Mouse (Mus musculus) kidney, embryonic 16.5 days (tissue): Measurements from ENCODE around the gene Secisbp2. TPM values are rescaled to one million over a fixed set of nuclear protein-coding genes. Genes with fewer than 3 reads are reported as not detected.
"Not testable (repeated sequence)": the region's sequence is repeated elsewhere in the genome, so short reads cannot be mapped to it uniquely, and the experiment has no call there.

Experiments used
- ATAC-seq: fragments of 200-750 bp; cut with Nextera tagmentation; 2 replicates; pipeline ENCODE4 v1.8.0; 2017; ENCODE audit warnings: moderate TSS enrichment; ENCODE audit not compliant: low FRiP score, low TSS enrichment
- H3K27ac ChIP-seq: fragments of 300-500 bp; sonication (generic); 2 replicates; pipeline ENCODE4 v1.5.1; 2014; ENCODE audit warnings: low read length
- H3K27me3 ChIP-seq: fragments of 300-500 bp; sonication (generic); 2 replicates; pipeline ENCODE4 v1.6.1; 2014; ENCODE audit warnings: low read length, control low read depth, mixed read lengths; ENCODE audit not compliant: insufficient read depth
- H3K36me3 ChIP-seq: fragments of 300-500 bp; sonication (generic); 2 replicates; pipeline ENCODE4 v1.6.1; 2014; ENCODE audit warnings: low read length, control low read depth, mixed read lengths; ENCODE audit not compliant: insufficient read depth
- H3K4me1 ChIP-seq: fragments of 300-500 bp; sonication (generic); 2 replicates; pipeline ENCODE4 v1.6.1; 2014; ENCODE audit warnings: low read length, control low read depth, mixed read lengths; ENCODE audit not compliant: insufficient read depth
- H3K4me2 ChIP-seq: fragments of 300-500 bp; sonication (generic); replicated peaks from 2 replicates; pipeline ENCODE4 v1.6.1; 2014; ENCODE audit warnings: low read depth, low read length
- H3K4me3 ChIP-seq: fragments of 300-500 bp; sonication (generic); 2 replicates; pipeline ENCODE4 v1.5.1; 2014; ENCODE audit warnings: mild to moderate bottlenecking, low read length
- H3K9ac ChIP-seq: fragments of 300-500 bp; sonication (generic); replicated peaks from 2 replicates; pipeline ENCODE4 v1.6.1; 2014; ENCODE audit warnings: low read length
- H3K9me3 ChIP-seq: fragments of 300-500 bp; sonication (generic); 2 replicates; pipeline ENCODE4 v1.6.1; 2016; ENCODE audit warnings: low read length, control low read depth
- WGBS: fragments of 180-500 bp; shearing (Covaris S2); extraction: QIAGEN DNeasy Blood & Tissue Kit; methylation state at CpG from one replicate; pipeline ENCODE4 v1.1.7; 2014; 5-methylcytosine and 5-hydroxymethylcytosine counted together
- polyA plus RNA-seq: library from polyadenylated mRNA; unstranded; fragments of >200 nt; fragmentation: Nextera tagmentation; extraction: Ambion mirVana; gene quantifications from 2 replicates; pipeline ENCODE4 v1.2.1, GENCODE M21; 2015

Gene Secisbp2
- polyA plus RNA-seq, 1 experiment from 2014 or later, result 32.9 TPM

- H3K9me3 ChIP-seq, result no peaks in the 10 kb centered on the region
- no peak overlapping the region for H3K4me3 ChIP-seq
- H3K27ac ChIP-seq, result no peak overlapping the region
- H3K36me3 ChIP-seq, result no peaks in the 10 kb centered on the region
- H3K4me1 ChIP-seq, result peaks cover 9% of the 10 kb centered on the region; the same call in 1 of the 2 replicates
- no peak overlapping the region for H3K4me2 ChIP-seq
- H3K27me3 ChIP-seq, result no peaks in the 10 kb centered on the region
- no peak overlapping the region for H3K9ac ChIP-seq
- WGBS, result 46% methylated on average over 1 of the region's 1 CpGs
- no peak for ATAC-seq
Measured at GRCm38 (mm10) chr13:51617306-51617705, 34.2 kb upstream of the Secisbp2 start.

- 0 out of 2 replicates have a peak overlapping the region, but pooled peaks have one; percentile 4 for H3K9ac ChIP-seq
- ATAC-seq, result peak; percentile 51; the same call in 1 of the 2 replicates
- no peak overlapping the region for H3K4me2 ChIP-seq
- H3K4me1 ChIP-seq, result peaks cover 9% of the 10 kb centered on the region; the same call in 1 of the 2 replicates
- H3K27ac ChIP-seq, result no peak overlapping the region
- no peaks in the 10 kb centered on the region for H3K9me3 ChIP-seq
- no peak overlapping the region for H3K4me3 ChIP-seq
- WGBS, result 17% methylated on average over 6 of the region's 6 CpGs
- H3K27me3 ChIP-seq, result no peaks in the 10 kb centered on the region
- no peaks in the 10 kb centered on the region for H3K36me3 ChIP-seq
Measured at GRCm38 (mm10) chr13:51617861-51618260, 33.6 kb upstream of the Secisbp2 start.

- Histone ChIP-seq H3K4me2 (no peak overlapping the region), H3K9ac (no peak overlapping the region), H3K27ac (no peak overlapping the region), H3K27me3 (no peaks in the 10 kb centered on the region), H3K4me1 (peaks cover 9% of the 10 kb centered on the region; the same call in 1 of the 2 replicates), H3K9me3 (no peaks in the 10 kb centered on the region), H3K4me3 (no peak overlapping the region), H3K36me3 (no peaks in the 10 kb centered on the region)
- no peak for ATAC-seq
- 26% methylated on average over 9 of the region's 9 CpGs for WGBS
Measured at GRCm38 (mm10) chr13:51618602-51619001, 32.9 kb upstream of the Secisbp2 start.

- Histone ChIP-seq H3K4me3 (no peak overlapping the region), H3K36me3 (no peaks in the 10 kb centered on the region), H3K9me3 (no peaks in the 10 kb centered on the region), H3K27ac (no peak overlapping the region), H3K4me2 (no peak overlapping the region), H3K9ac (no peak overlapping the region), H3K27me3 (no peaks in the 10 kb centered on the region), H3K4me1 (peaks cover 7% of the 10 kb centered on the region; the same call in 1 of the 2 replicates)
- ATAC-seq, result no peak
- 95% methylated on average over 5 of the region's 5 CpGs for WGBS
Measured at GRCm38 (mm10) chr13:51622626-51623025, 28.9 kb upstream of the Secisbp2 start.

GRCm38 (mm10) chr13:51623678-51624077 lies 27.8 kb upstream of the Secisbp2 start:
- 79% methylated on average over 2 of the region's 2 CpGs for WGBS
- Histone ChIP-seq H3K4me2 (no peak overlapping the region), H3K27me3 (no peaks in the 10 kb centered on the region), H3K9me3 (no peaks in the 10 kb centered on the region), H3K27ac (no peak overlapping the region), H3K4me1 (no peaks in the 10 kb centered on the region), H3K9ac (no peak overlapping the region), H3K4me3 (no peak overlapping the region), H3K36me3 (no peaks in the 10 kb centered on the region)
- ATAC-seq, result no peak

GRCm38 (mm10) chr13:51628273-51628848 lies 23.1 kb upstream of the Secisbp2 start:
- Histone ChIP-seq H3K9me3 (no peaks in the 10 kb centered on the region), H3K4me1 (no peaks in the 10 kb centered on the region), H3K4me2 (no peak overlapping the region), H3K27ac (no peak overlapping the region; the same call in 1 of the 2 replicates), H3K36me3 (no peaks in the 10 kb centered on the region), H3K4me3 (no peak overlapping the region), H3K27me3 (no peaks in the 10 kb centered on the region), H3K9ac (no peak overlapping the region)
- WGBS, result 38% methylated on average over 6 of the region's 6 CpGs
- ATAC-seq, result peak; percentile 49; the same call in 1 of the 2 replicates

- 72% methylated on average over 15 of the region's 15 CpGs for WGBS
- Histone ChIP-seq H3K9ac (no peak overlapping the region), H3K36me3 (no peaks in the 10 kb centered on the region)
Measured at GRCm38 (mm10) chr13:51631354-51631992, 20.0 kb upstream of the Secisbp2 start.

GRCm38 (mm10) chr13:51632560-51633218 lies 18.8 kb upstream of the Secisbp2 start:
- Histone ChIP-seq H3K27ac (no peak overlapping the region), H3K4me2 (no peak overlapping the region), H3K36me3 (no peaks in the 10 kb centered on the region), H3K4me3 (no peak overlapping the region), H3K27me3 (no peaks in the 10 kb centered on the region), H3K9me3 (no peaks in the 10 kb centered on the region), H3K4me1 (no peaks in the 10 kb centered on the region), H3K9ac (no peak overlapping the region)
- ATAC-seq, result no peak
- WGBS, result 72% methylated on average over 5 of the region's 5 CpGs

More at GRCm38 (mm10) chr13:51631354-51631992, 20.0 kb upstream of the Secisbp2 start:
- no peaks in the 10 kb centered on the region for H3K4me1 ChIP-seq
- ATAC-seq, result no peak
- H3K9me3 ChIP-seq, result no peaks in the 10 kb centered on the region
- H3K27me3 ChIP-seq, result no peaks in the 10 kb centered on the region
- H3K27ac ChIP-seq, result no peak overlapping the region
- H3K4me3 ChIP-seq, result no peak overlapping the region
- no peak overlapping the region for H3K4me2 ChIP-seq

- WGBS, result 39% methylated on average over 4 of the region's 9 CpGs
- H3K4me1 ChIP-seq, H3K27me3 ChIP-seq, H3K27ac ChIP-seq, H3K9me3 ChIP-seq, H3K36me3 ChIP-seq, ATAC-seq, H3K4me3 ChIP-seq, H3K4me2 ChIP-seq, H3K9ac ChIP-seq: not testable (repeated sequence)
Measured at GRCm38 (mm10) chr13:51635384-51635783, 16.1 kb upstream of the Secisbp2 start.

GRCm38 (mm10) chr13:51638958-51639357 lies 12.5 kb upstream of the Secisbp2 start:
- Histone ChIP-seq H3K27ac (no peak overlapping the region), H3K4me2 (no peak overlapping the region), H3K27me3 (no peaks in the 10 kb centered on the region), H3K9ac (no peak overlapping the region), H3K4me3 (no peak overlapping the region), H3K36me3 (no peaks in the 10 kb centered on the region), H3K4me1 (peaks cover 6% of the 10 kb centered on the region), H3K9me3 (no peaks in the 10 kb centered on the region)
- 88% methylated on average over 4 of the region's 4 CpGs for WGBS
- no peak for ATAC-seq
